Mouse (Mus musculus): ENCODE results near the gene Amy2a3. TPM values are rescaled to one million over a fixed set of nuclear protein-coding genes. Genes with fewer than 3 reads are reported as not detected.

Gene Amy2a3
- polyA plus RNA-seq (2014; fragmentation: Illumina TruSeq; extraction: RNeasy Lipid Tissue Mini Kit (QIAGEN cat#74804); ENCODE audit: low read depth, low replicate concordance): not detected

DNA sequence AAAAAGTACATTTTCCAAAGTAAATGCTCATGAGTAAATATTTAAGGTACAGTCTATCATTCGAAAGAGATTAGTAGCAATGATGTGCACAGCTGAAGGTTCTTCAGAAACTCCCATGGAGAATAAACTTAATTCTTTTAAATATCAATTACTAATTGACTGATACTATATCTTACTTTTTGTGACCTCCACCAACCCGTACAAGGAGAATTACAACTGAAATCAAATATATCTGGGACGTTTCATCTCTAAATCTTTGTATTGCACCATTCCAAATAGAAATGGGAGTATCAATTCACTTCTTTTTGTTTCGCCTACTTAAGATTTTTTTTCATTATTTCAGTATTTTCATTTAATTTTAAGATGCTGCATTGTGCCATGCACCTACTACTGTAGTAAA, at the start of gene Amy2a3:
TSS of gene Amy2a3 (minus strand) at position 101 of the 400 bp plus-strand sequence.

DNA sequence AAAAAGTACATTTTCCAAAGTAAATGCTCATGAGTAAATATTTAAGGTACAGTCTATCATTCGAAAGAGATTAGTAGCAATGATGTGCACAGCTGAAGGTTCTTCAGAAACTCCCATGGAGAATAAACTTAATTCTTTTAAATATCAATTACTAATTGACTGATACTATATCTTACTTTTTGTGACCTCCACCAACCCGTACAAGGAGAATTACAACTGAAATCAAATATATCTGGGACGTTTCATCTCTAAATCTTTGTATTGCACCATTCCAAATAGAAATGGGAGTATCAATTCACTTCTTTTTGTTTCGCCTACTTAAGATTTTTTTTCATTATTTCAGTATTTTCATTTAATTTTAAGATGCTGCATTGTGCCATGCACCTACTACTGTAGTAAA, 32.7 kb upstream of the Amy2a3 start, which contains the start of gene Amy2a2:
TSS of gene Amy2a2 (minus strand) at position 101 of the 400 bp plus-strand sequence.

DNA sequence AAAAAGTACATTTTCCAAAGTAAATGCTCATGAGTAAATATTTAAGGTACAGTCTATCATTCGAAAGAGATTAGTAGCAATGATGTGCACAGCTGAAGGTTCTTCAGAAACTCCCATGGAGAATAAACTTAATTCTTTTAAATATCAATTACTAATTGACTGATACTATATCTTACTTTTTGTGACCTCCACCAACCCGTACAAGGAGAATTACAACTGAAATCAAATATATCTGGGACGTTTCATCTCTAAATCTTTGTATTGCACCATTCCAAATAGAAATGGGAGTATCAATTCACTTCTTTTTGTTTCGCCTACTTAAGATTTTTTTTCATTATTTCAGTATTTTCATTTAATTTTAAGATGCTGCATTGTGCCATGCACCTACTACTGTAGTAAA, 32.5 kb downstream of the Amy2a3 start, which contains the start of gene Amy2a4:
TSS of gene Amy2a4 (minus strand) at position 101 of the 400 bp plus-strand sequence.

Other genes with a start within 250 kb of the Amy2a3 start
- gene Amy2a5, start 65.2 kb downstream of the Amy2a3 start, polyA plus RNA-seq (2014; fragmentation: Illumina TruSeq; extraction: RNeasy Lipid Tissue Mini Kit (QIAGEN cat#74804); ENCODE audit: low read depth, low replicate concordance): 0.61 TPM
- gene Amy2a4, start 32.6 kb downstream of the Amy2a3 start, polyA plus RNA-seq (2014; fragmentation: Illumina TruSeq; extraction: RNeasy Lipid Tissue Mini Kit (QIAGEN cat#74804); ENCODE audit: low read depth, low replicate concordance): not detected
- gene Amy2a2, start 32.6 kb upstream of the Amy2a3 start, polyA plus RNA-seq (2014; fragmentation: Illumina TruSeq; extraction: RNeasy Lipid Tissue Mini Kit (QIAGEN cat#74804); ENCODE audit: low read depth, low replicate concordance): not detected
- gene Amy2a1, start 208.4 kb upstream of the Amy2a3 start, polyA plus RNA-seq (2014; fragmentation: Illumina TruSeq; extraction: RNeasy Lipid Tissue Mini Kit (QIAGEN cat#74804); ENCODE audit: low read depth, low replicate concordance): not detected